Mouse (Mus musculus) hindlimb bud, embryonic 11.5 days (tissue): Measurements from ENCODE around the gene Shank2.

Experiments
- DNase-seq: peaks from one replicate; pipeline ENCODE4 v3.0.0-alpha.2; 2012; ENCODE audit warnings: low read depth, low spot score; ENCODE audit errors: extremely low spot score

Shank2 gene

GRCm38 (mm10) chr7:144324077-144324476 is 322.3 kb downstream of the Shank2 start:
- DNase-seq: no peak

GRCm38 (mm10) chr7:144324861-144325260 is 323.1 kb downstream of the Shank2 start:
- no peak for DNase-seq

- DNase-seq: no peak
Measured at GRCm38 (mm10) chr7:144325603-144326002, 323.9 kb downstream of the Shank2 start.

- no peak for DNase-seq
Measured at GRCm38 (mm10) chr7:144329403-144329890, 327.7 kb downstream of the Shank2 start.

GRCm38 (mm10) chr7:144336626-144337025 is 334.9 kb downstream of the Shank2 start:
- DNase-seq: no peak

GRCm38 (mm10) chr7:144338694-144339093 is 337.0 kb downstream of the Shank2 start:
- no peak for DNase-seq

- no peak for DNase-seq
Measured at GRCm38 (mm10) chr7:144340376-144340775, 338.6 kb downstream of the Shank2 start.

GRCm38 (mm10) chr7:144366133-144366532 is 364.4 kb downstream of the Shank2 start:
- no peak for DNase-seq

GRCm38 (mm10) chr7:144373059-144373458 is 371.3 kb downstream of the Shank2 start:
- DNase-seq: no peak

GRCm38 (mm10) chr7:144375483-144375882 is 373.8 kb downstream of the Shank2 start:
- DNase-seq: no peak

GRCm38 (mm10) chr7:144378254-144378653 is 376.5 kb downstream of the Shank2 start:
- no peak for DNase-seq

GRCm38 (mm10) chr7:144379243-144379884 is 377.6 kb downstream of the Shank2 start:
- no peak for DNase-seq

- no peak for DNase-seq
Measured at GRCm38 (mm10) chr7:144381588-144381987, 379.9 kb downstream of the Shank2 start.

GRCm38 (mm10) chr7:144387537-144387936 is 385.8 kb downstream of the Shank2 start:
- no peak for DNase-seq

- DNase-seq: no peak
Measured at GRCm38 (mm10) chr7:144389704-144390103, 388.0 kb downstream of the Shank2 start.

- no peak for DNase-seq
Measured at GRCm38 (mm10) chr7:144390676-144391075, 388.9 kb downstream of the Shank2 start.

GRCm38 (mm10) chr7:144391727-144392126 is 390.0 kb downstream of the Shank2 start:
- DNase-seq: no peak

- no peak for DNase-seq
Measured at GRCm38 (mm10) chr7:144402492-144402891, 400.8 kb downstream of the Shank2 start.

GRCm38 (mm10) chr7:144407675-144408074 is 405.9 kb downstream of the Shank2 start:
- DNase-seq: no peak

- no peak for DNase-seq
Measured at GRCm38 (mm10) chr7:144408464-144409000, 406.8 kb downstream of the Shank2 start.

- DNase-seq: no peak
Measured at GRCm38 (mm10) chr7:144409682-144410081, 408.0 kb downstream of the Shank2 start.

GRCm38 (mm10) chr7:144411967-144412906 is 410.5 kb downstream of the Shank2 start:
- DNase-seq: no peak
